Mouse (Mus musculus) MEL (cell line): ENCODE data around the gene Ppp1ca. TPM values are rescaled to one million over a fixed set of nuclear protein-coding genes. Genes with fewer than 3 reads are reported as not detected.

ENCODE experiments used
- DNase-seq: peaks from one replicate; pipeline ENCODE4 v3.0.0; 2011; ENCODE audit warnings: low read depth, low spot score
- H3K27ac ChIP-seq: 2 replicates; pipeline ENCODE4 v1.5.1; 2012; ENCODE audit warnings: low read depth, mild to moderate bottlenecking, control low read depth, low read length, moderate library complexity; ENCODE audit not compliant: control insufficient read depth
- H3K27me3 ChIP-seq, 2 experiments: fragments of 150-350 bp in 1 of 2; sonication (generic) in 1 of 2; 2 replicates each; pipeline ENCODE4 v1.6.1; 2012; ENCODE audit warnings: low read length in 2 of 2, mild to moderate bottlenecking in 2 of 2, improper control_type of control experiment in 1 of 2, moderate library complexity in 1 of 2; ENCODE audit not compliant: insufficient read depth in 2 of 2, control insufficient read depth in 1 of 2
- H3K36me3 ChIP-seq, 2 experiments: 2 replicates each; pipeline ENCODE4 v1.6.1; 2012 to 2014; ENCODE audit warnings: low read length in 2 of 2, improper control_type of control experiment in 1 of 2, inconsistent platforms in 1 of 2, mild to moderate bottlenecking in 1 of 2; ENCODE audit not compliant: insufficient read depth in 2 of 2, control insufficient read depth in 1 of 2
- H3K4me1 ChIP-seq, 2 experiments: fragments of 150-350 bp in 1 of 2; sonication (generic) in 1 of 2; 2 replicates each; pipeline ENCODE4 v1.6.1; 2012; ENCODE audit warnings: low read length in 2 of 2, improper control_type of control experiment in 1 of 2, mild to moderate bottlenecking in 1 of 2; ENCODE audit not compliant: insufficient read depth in 2 of 2, control insufficient read depth in 1 of 2
- H3K4me3 ChIP-seq, 2 experiments: fragments of 150-350 bp in 1 of 2; sonication (generic) in 1 of 2; 2 replicates each; pipeline ENCODE4 v1.5.1; 2012; ENCODE audit warnings: low read depth in 2 of 2, low read length in 2 of 2, mild to moderate bottlenecking in 2 of 2, moderate library complexity in 2 of 2, control low read depth in 1 of 2, improper control_type of control experiment in 1 of 2; ENCODE audit not compliant: control insufficient read depth in 1 of 2, insufficient read depth in 1 of 2
- H3K79me2 ChIP-seq: 2 replicates; pipeline ENCODE4 v1.6.1; 2012; ENCODE audit warnings: mild to moderate bottlenecking, low read length, moderate library complexity; ENCODE audit not compliant: control insufficient read depth, poor library complexity, insufficient read depth
- H3K9ac ChIP-seq: 2 replicates; pipeline ENCODE4 v1.6.1; 2012; ENCODE audit warnings: low read depth, mild to moderate bottlenecking, control low read depth, low read length, moderate library complexity; ENCODE audit not compliant: control insufficient read depth, poor library complexity, severe bottlenecking
- H3K9me3 ChIP-seq: fragments of 150-350 bp; sonication (generic); replicated peaks from 2 replicates; pipeline ENCODE4 v1.6.1; 2012; ENCODE audit warnings: mild to moderate bottlenecking, low read length, improper control_type of control experiment, moderate library complexity; ENCODE audit not compliant: insufficient read depth
- BHLHE40 ChIP-seq: IDR thresholded peaks from 2 replicates; pipeline ENCODE4 v1.6.1; 2012; ENCODE audit warnings: low read depth, mild to moderate bottlenecking, inconsistent platforms, low read length, improper control_type of control experiment, borderline replicate concordance
- ELF1 ChIP-seq: IDR thresholded peaks from 2 replicates; pipeline ENCODE4 v1.6.1; 2014; ENCODE audit warnings: low read depth, mild to moderate bottlenecking, inconsistent platforms, low read length, improper control_type of control experiment, moderate library complexity
- ETS1 ChIP-seq: IDR thresholded peaks from 2 replicates; pipeline ENCODE4 v1.6.1; 2012; ENCODE audit warnings: low read depth, mild to moderate bottlenecking, inconsistent platforms, low read length, improper control_type of control experiment, moderate library complexity
- HCFC1 ChIP-seq: IDR thresholded peaks from 2 replicates; pipeline ENCODE4 v1.6.1; 2012; ENCODE audit warnings: low read depth, mild to moderate bottlenecking, inconsistent platforms, low read length, improper control_type of control experiment, moderate library complexity
- KAT2A ChIP-seq: conservative IDR thresholded peaks from 2 replicates; pipeline ENCODE4 v1.6.1; 2012; ENCODE audit warnings: low read depth, low read length, improper control_type of control experiment, inconsistent platforms
- MAX ChIP-seq: IDR thresholded peaks from 2 replicates; pipeline ENCODE4 v1.6.1; 2011; ENCODE audit warnings: low read length, improper control_type of control experiment
- MAZ ChIP-seq: IDR thresholded peaks from 2 replicates; pipeline ENCODE4 v1.6.1; 2012; ENCODE audit warnings: low read depth, mild to moderate bottlenecking, inconsistent platforms, low read length, improper control_type of control experiment
- MEF2A ChIP-seq: IDR thresholded peaks from 2 replicates; pipeline ENCODE4 v1.6.1; 2014; ENCODE audit warnings: low read depth, mild to moderate bottlenecking, inconsistent platforms, low read length, improper control_type of control experiment; ENCODE audit not compliant: poor library complexity, insufficient replicate concordance, severe bottlenecking; ENCODE audit errors: extremely low read depth
- MXI1 ChIP-seq: IDR thresholded peaks from 2 replicates; pipeline ENCODE4 v1.6.1; 2011; ENCODE audit warnings: mild to moderate bottlenecking, low read depth, low read length, improper control_type of control experiment
- MYB ChIP-seq: IDR thresholded peaks from 2 replicates; pipeline ENCODE4 v1.6.1; 2011; ENCODE audit warnings: mild to moderate bottlenecking, low read depth, low read length, improper control_type of control experiment
- MYC ChIP-seq: IDR thresholded peaks from 2 replicates; pipeline ENCODE4 v1.6.1; 2011; ENCODE audit warnings: low read depth, mild to moderate bottlenecking, low read length, improper control_type of control experiment, moderate library complexity
- NELFE ChIP-seq: IDR thresholded peaks from 2 replicates; pipeline ENCODE4 v1.6.1; 2011; ENCODE audit warnings: low read depth, low read length, improper control_type of control experiment
- NRF1 ChIP-seq: IDR thresholded peaks from 2 replicates; pipeline ENCODE4 v1.6.1; 2014; ENCODE audit warnings: low read depth, mild to moderate bottlenecking, inconsistent platforms, low read length, improper control_type of control experiment, moderate library complexity; ENCODE audit not compliant: poor library complexity, insufficient read depth, severe bottlenecking
- POLR2A ChIP-seq, 2 experiments: IDR thresholded peaks; 2 replicates each; pipeline ENCODE4 v1.6.1; 2011 to 2012; ENCODE audit warnings: low read length in 2 of 2, mild to moderate bottlenecking in 2 of 2, control low read depth in 1 of 2, improper control_type of control experiment in 1 of 2, low read depth in 1 of 2, moderate library complexity in 1 of 2; ENCODE audit not compliant: control insufficient read depth in 1 of 2, insufficient read depth in 1 of 2, poor library complexity in 1 of 2
- POLR2AphosphoS2 ChIP-seq: IDR thresholded peaks from 2 replicates; pipeline ENCODE4 v1.6.1; 2011; ENCODE audit warnings: low read length, improper control_type of control experiment
- RAD21 ChIP-seq: IDR thresholded peaks from 2 replicates; pipeline ENCODE4 v1.6.1; 2011; ENCODE audit warnings: mild to moderate bottlenecking, low read depth, low read length, improper control_type of control experiment
- SIN3A ChIP-seq: IDR thresholded peaks from 2 replicates; pipeline ENCODE4 v1.6.1; 2012; ENCODE audit warnings: low read length, improper control_type of control experiment, inconsistent platforms
- SMC3 ChIP-seq: IDR thresholded peaks from 2 replicates; pipeline ENCODE4 v1.6.1; 2011; ENCODE audit warnings: low read depth, low read length, improper control_type of control experiment
- TBP ChIP-seq: IDR thresholded peaks from 2 replicates; pipeline ENCODE4 v1.8.0; 2011; ENCODE audit warnings: low read depth, low read length, improper control_type of control experiment
- TCF12 ChIP-seq: IDR thresholded peaks from 2 replicates; pipeline ENCODE4 v1.6.1; 2014; ENCODE audit warnings: low read depth, mild to moderate bottlenecking, inconsistent platforms, low read length, improper control_type of control experiment, moderate library complexity
- USF1 ChIP-seq: IDR thresholded peaks from 2 replicates; pipeline ENCODE4 v1.6.1; 2014; ENCODE audit warnings: low read depth, mild to moderate bottlenecking, inconsistent platforms, low read length, improper control_type of control experiment, moderate library complexity
- ZC3H11A ChIP-seq: IDR thresholded peaks from 2 replicates; pipeline ENCODE4 v1.6.1; 2012; ENCODE audit warnings: low read depth, mild to moderate bottlenecking, inconsistent platforms, low read length, improper control_type of control experiment
- ZMIZ1 ChIP-seq: IDR thresholded peaks from 2 replicates; pipeline ENCODE4 v1.6.1; 2012; ENCODE audit warnings: low read depth, mild to moderate bottlenecking, inconsistent platforms, low read length, improper control_type of control experiment, moderate library complexity
- polyA plus RNA-seq, 2 experiments: library from polyadenylated mRNA; stranded (reverse) in 1 of 2; unstranded in 1 of 2; fragments of >175 nt in 1 of 2; fragments of >200 nt in 1 of 2; gene quantifications; 2 replicates each; pipeline versions ENCODE4 v1.2.1 to v1.2.4; 2012; ENCODE audit warnings: low replicate concordance in 2 of 2, low read depth in 1 of 2; ENCODE audit not compliant: insufficient read length in 2 of 2, insufficient read depth in 1 of 2, missing spikeins in 1 of 2
- total RNA-seq: library from RNA; depleted of rRNA; stranded (reverse); fragments of 300-350 nt; gene quantifications from 2 replicates; pipeline ENCODE4 v1.2.3, GENCODE M21; 2012

Gene Ppp1ca
- total and polyA plus RNA-seq, 3 experiments = 453 to 505 (median 455) TPM

DNA sequence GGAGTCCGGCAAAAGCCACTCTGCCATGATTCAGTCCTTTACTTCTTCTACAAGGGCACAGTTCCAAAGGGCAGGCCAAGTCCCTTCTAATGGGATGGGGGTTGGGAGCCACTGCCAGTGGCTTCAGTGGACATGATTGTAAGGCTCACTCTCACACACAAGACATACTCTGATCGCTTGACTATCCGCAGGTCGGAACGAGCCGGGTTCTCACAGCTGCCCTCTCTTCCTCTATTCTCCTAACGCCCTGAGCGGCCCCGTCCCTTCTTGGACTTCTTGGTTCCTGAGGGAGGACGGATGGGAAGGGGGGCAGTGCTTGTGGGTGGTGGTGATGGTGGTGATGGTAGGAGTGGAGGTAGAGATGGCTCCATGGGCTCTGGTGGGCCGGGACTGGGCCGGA, 35.1 kb upstream of the Ppp1ca start:
- peaks cover 1 to 2% of the 10 kb centered on the region in 2 experiments; a peak in 3 of 4 replicates for H3K36me3 ChIP-seq

GRCm38 (mm10) chr19:4159049-4159448, 32.8 kb upstream of the Ppp1ca start:
- Histone ChIP-seq H3K27ac (no peak overlapping the region), H3K9me3 (no peaks in the 10 kb centered on the region), H3K4me3 (no peak overlapping the region), H3K27me3 (no peaks in the 10 kb centered on the region), H3K79me2 (peaks cover 10% of the 10 kb centered on the region), H3K9ac (no peak overlapping the region), H3K4me1 (peaks cover 5 to 24% of the 10 kb centered on the region in 2 experiments), H3K36me3 (peaks cover 0 to 12% of the 10 kb centered on the region in 2 experiments; a peak in 3 of 4 replicates)
- no peak for TF ChIP-seq ETS1
- TF ChIP-seq BHLHE40 = no peak
- TF ChIP-seq MEF2A = no peak
- TF ChIP-seq POLR2AphosphoS2 = no peak
- TF ChIP-seq MAX = no peak
- no peak for DNase-seq

More for the DNA sequence above, 35.1 kb upstream of the Ppp1ca start:
- Histone ChIP-seq H3K27ac (no peak overlapping the region), H3K4me3 (no peak overlapping the region), H3K9me3 (no peaks in the 10 kb centered on the region), H3K27me3 (no peaks in the 10 kb centered on the region), H3K4me1 (peaks cover 4 to 9% of the 10 kb centered on the region in 2 experiments; a peak in 3 of 4 replicates), H3K9ac (no peak overlapping the region), H3K79me2 (peaks cover 7% of the 10 kb centered on the region)
- no peak for DNase-seq
- TF ChIP-seq ELF1 = no peak
- no peak for TF ChIP-seq RAD21
- TF ChIP-seq SIN3A = no peak
- no peak for TF ChIP-seq SMC3

DNA sequence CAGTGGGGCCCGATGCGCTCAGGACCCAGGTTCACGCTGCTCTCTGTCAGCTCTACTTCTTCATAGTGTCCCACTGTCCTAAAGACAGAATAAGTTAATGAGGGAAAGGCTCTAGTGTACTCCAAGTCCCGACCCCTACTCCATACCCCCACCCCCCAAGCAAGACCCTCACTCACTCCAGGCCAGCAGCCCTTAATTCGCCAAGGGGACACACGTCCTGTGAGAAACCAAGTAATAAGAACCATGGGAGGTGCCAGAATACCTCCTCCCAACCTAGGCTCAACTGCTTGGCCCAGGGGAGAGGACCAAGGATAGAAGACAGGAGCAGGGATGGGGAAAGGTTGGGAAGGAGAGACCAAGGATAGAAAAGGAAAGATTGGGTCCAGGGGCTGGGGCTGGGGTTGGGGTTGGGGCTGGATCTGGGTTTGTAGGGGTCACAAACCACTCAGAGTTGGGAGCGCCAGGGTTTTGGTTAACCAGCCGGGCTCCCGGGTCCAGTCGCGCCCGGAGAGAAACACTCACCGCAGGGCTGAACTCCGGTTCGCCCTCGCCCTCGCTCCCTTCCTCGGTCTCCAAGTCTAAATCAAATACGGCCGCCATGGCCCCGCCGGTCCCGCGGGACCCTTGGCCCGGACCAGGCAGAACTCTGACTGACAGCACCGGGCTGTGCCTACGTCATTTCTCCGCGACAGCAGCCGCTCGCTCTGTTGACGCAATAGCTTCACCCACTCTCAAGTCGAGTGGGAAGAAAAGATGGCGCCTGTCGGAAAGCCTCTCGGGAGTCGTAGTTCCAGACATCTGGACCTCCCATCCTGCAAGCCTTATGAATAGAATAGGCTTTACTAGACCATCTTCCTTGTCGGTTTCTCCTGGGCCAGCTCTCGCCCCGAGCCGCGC, 29.0 kb upstream of the Ppp1ca start, which contains the start of gene Rps6kb2:
Gene Rps6kb2 (minus strand): TSS at position 709 of the 897 bp plus-strand sequence.
- Histone ChIP-seq H3K27me3 (no peaks in the 10 kb centered on the region), H3K4me1 (peaks cover 2 to 20% of the 10 kb centered on the region in 2 experiments), H3K36me3 (peaks cover 0 to 10% of the 10 kb centered on the region in 2 experiments; a peak in 3 of 4 replicates), H3K79me2 (peaks cover 4% of the 10 kb centered on the region), H3K9me3 (no peaks in the 10 kb centered on the region), H3K9ac (peak within 1 kb of the TSS; percentile 89), H3K27ac (peak within 1 kb of the TSS; percentile 50), H3K4me3 (peak within 1 kb of the TSS; percentile 85 to 87)
- DNase-seq = peak; percentile 97
- TF ChIP-seq ZMIZ1 (0 out of 2 replicates have a peak, but pooled peaks have one; percentile 27), TCF12 (peak; percentile 64; the same call in 1 of the 2 replicates), MXI1 (peak; percentile 88), TBP (peak; percentile 76), ETS1 (peak; percentile 56; the same call in 1 of the 2 replicates), MAZ (no peak), MYC (0 out of 2 replicates have a peak, but pooled peaks have one; percentile 68), ELF1 (peak; percentile 64), HCFC1 (peak; percentile 100), POLR2AphosphoS2 (no peak; the same call in 1 of the 2 replicates), USF1 (0 out of 2 replicates have a peak, but pooled peaks have one; percentile 32), NRF1 (peak; percentile 42; the same call in 1 of the 2 replicates), NELFE (peak; percentile 61), ZC3H11A (0 out of 2 replicates have a peak, but pooled peaks have one; percentile 27), KAT2A (peak; percentile 92), SIN3A (peak; percentile 99), POLR2A (IDR thresholded peaks at IDR 0.05; ENCODE audit: control insufficient read depth in 1 of 2, insufficient read depth in 1 of 2, low read depth in 1 of 2, low read length in 2 of 2, poor library complexity in 1 of 2) (peak in 1 of 2 experiments; percentile 80; a peak in 2 of 4 replicates), MYB (no peak)
